Mouse (Mus musculus) olfactory bulb, adult 2 months (tissue): ENCODE measurements around the gene Tex44. TPM values are rescaled to one million over a fixed set of nuclear protein-coding genes. Genes with fewer than 3 reads are reported as not detected.

Source experiments
- H3K27ac ChIP-seq: fragments of 200-500 bp; 2 replicates; pipeline ENCODE4 v1.5.1; 2012; ENCODE audit warnings: low read depth, low read length; ENCODE audit not compliant: insufficient read depth
- H3K4me1 ChIP-seq: fragments of 200-500 bp; 2 replicates; pipeline ENCODE4 v1.6.1; 2012; ENCODE audit warnings: low read length; ENCODE audit not compliant: control insufficient read depth, insufficient read depth
- H3K4me3 ChIP-seq: fragments of 200-500 bp; 2 replicates; pipeline ENCODE4 v1.5.1; 2012; ENCODE audit warnings: mild to moderate bottlenecking, low read depth, low read length, moderate library complexity; ENCODE audit not compliant: insufficient read depth
- CTCF ChIP-seq: fragments of 200-500 bp; IDR thresholded peaks from 2 replicates; pipeline ENCODE4 v1.5.1; 2012; ENCODE audit warnings: low read depth, mild to moderate bottlenecking, low read length, moderate library complexity; ENCODE audit not compliant: insufficient read depth
- POLR2A ChIP-seq: fragments of 200-500 bp; IDR thresholded peaks from 2 replicates; pipeline ENCODE4 v1.6.1; 2012; ENCODE audit warnings: mild to moderate bottlenecking, low read depth, low read length, moderate library complexity; ENCODE audit not compliant: insufficient read depth
- WGBS: fragments of 180-500 bp; shearing (Covaris S2); methylation state at CpG from one replicate; pipeline ENCODE4 v1.1.7; 2018; 5-methylcytosine and 5-hydroxymethylcytosine counted together
- polyA plus RNA-seq: library from polyadenylated mRNA; stranded (reverse); fragments of >200 nt; gene quantifications from 2 replicates; pipeline ENCODE4 v1.2.4, GENCODE M21; 2012; ENCODE audit warnings: low replicate concordance; ENCODE audit not compliant: missing spikeins, insufficient read depth, insufficient read length

Tex44 gene
- not detected in 2 replicates for polyA plus RNA-seq

DNA sequence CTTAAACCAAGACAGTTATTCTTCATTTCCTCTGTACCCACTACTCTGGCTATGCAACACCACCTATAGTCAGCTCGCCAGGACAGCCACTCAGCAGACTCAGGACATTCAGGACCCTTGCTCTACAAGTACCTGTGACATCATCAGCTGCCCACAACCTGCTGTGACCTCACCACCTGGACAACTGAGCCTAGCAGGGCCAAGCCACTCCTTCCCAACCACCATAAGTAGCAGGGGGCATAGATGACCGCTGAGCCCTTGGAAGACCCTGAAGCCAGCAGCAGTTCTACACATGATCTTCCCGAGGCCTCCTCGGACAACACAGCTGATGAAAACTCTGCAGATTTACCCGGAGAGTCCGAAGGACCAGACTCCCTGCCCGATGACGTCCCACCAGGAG lies at the start of gene Tex44, which contains the start of gene Nmur1:
Tex44 (plus strand) TSS at position 202 of the 400 bp plus-strand sequence.
Nmur1 (minus strand) TSS at position 101 of the 400 bp plus-strand sequence.
- no peak within 1 kb of the TSS for H3K27ac ChIP-seq
- no peak within 1 kb of the TSS for H3K4me3 ChIP-seq
- peaks cover 2% of the 10 kb centered on the region for H3K4me1 ChIP-seq
- TF ChIP-seq POLR2A (no peak), CTCF (no peak)
- WGBS = 97% methylated on average over 8 of the region's 8 CpGs

DNA sequence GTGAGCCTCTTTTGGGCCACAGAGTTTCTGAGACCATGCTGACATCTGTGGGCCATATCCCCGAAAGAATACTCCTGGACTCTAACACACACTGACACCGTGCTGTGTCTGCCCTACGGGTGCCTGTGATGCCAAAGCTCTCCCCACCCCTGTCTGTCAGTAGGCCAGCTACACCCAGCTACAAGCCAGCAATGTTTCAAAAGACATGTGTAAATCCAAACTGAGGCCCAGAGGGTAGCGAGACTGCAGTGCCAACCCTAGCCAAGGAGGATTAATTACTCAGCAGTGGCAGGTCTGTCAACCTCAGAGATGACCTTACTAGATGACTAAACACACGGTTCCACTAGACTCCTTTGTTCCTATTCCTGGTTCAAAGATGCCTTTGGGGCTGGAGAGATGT lies 49.8 kb upstream of the Tex44 start:
- TF ChIP-seq POLR2A = no peak
- no peak for TF ChIP-seq CTCF
- WGBS = 75% methylated on average over 5 of the region's 5 CpGs
- Histone ChIP-seq H3K4me3 (no peak overlapping the region), H3K27ac (no peak overlapping the region), H3K4me1 (peaks cover 15% of the 10 kb centered on the region)

DNA sequence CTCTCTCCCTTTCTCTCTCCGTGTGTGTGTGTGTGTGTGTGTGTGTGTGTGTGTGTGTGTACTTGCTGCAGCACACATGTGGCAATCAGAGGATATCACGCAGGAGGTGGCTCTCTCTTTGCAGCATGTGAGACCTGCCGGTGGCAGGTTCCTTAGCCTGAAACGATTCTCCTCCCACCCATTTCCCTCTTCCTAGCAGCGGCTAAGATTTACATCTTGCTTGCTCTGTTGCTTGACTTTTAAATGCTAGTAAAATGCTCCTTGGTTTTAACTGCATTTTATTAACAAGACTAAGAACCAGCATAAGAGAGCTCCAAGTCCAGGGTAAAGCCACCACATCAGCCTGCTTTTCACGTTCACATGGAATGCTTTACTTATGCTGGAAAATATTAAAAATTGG lies 47.5 kb upstream of the Tex44 start:
- TF ChIP-seq CTCF = no peak
- peaks cover 15% of the 10 kb centered on the region for H3K4me1 ChIP-seq
- 29% methylated on average over 6 of the region's 6 CpGs for whole genome bisulfite sequencing
- H3K27ac ChIP-seq = no peak overlapping the region
- H3K4me3 ChIP-seq = no peak overlapping the region

DNA sequence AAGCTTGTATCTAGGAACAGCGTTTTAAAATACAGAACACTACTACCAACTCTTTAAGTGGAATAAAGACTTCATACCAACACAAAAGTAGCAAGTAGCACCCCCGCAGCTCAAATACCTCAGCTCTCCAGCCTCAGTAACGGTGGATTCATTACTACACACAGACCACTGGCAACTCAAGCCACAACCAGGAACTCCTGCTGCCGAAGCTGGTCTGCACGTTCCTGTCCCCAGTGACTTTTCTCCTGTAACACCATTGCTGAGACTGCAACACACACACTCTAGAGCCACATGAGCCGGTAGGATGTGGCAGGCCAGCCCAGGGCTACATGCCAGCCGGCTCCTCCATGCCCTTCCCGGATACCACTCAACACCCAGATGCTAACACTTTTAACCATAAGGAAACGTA lies 47.0 kb upstream of the Tex44 start:
- H3K4me1 ChIP-seq = peaks cover 15% of the 10 kb centered on the region
- H3K27ac ChIP-seq = no peak overlapping the region
- no peak for TF ChIP-seq POLR2A
- no peak for TF ChIP-seq CTCF
- WGBS = 44% methylated on average over 9 of the region's 9 CpGs
- no peak overlapping the region for H3K4me3 ChIP-seq

DNA sequence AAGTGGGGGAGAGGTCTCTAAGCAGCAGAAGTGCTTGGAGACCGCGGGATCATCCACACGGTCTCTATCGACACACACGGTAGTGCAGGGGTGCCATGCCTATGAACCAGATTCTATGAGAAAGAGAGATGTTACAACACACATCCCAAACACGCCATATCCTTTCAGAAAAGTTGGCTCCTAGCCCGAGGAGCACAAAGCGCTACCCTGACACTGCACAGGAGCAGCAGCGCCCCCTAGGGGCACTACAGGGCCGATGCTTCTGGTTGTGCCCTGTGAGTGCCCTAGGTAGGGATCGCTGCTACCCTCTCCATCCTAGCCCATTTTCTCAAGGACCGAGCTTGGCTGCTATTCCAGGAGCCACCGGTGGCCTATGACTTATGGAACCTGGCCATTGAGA lies 45.1 kb upstream of the Tex44 start:
- peaks cover 15% of the 10 kb centered on the region for H3K4me1 ChIP-seq
- 40% methylated on average over 13 of the region's 13 CpGs for WGBS
- no peak overlapping the region for H3K4me3 ChIP-seq
- no peak for TF ChIP-seq POLR2A
- peak; percentile 53; the same call in 1 of the 2 replicates for TF ChIP-seq CTCF
- no peak overlapping the region for H3K27ac ChIP-seq

DNA sequence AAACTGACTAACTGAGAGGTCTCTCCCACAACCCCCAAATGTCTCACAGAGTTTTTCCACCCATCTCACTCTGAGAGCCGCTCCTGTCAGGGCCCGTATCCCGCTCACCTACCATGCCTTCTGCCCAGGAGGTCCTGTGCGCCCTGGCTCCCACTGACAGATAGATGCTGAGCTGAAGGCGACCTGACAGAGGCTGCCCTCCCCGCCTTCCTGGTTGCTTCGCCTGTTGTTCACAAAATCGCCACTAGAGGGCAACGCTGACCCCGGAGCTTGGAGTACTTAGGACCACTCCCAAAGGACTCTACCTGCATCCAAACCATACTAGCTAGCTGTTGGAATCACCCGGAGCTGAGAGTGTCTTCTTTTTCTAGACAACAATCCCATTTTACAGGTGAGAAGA lies 36.9 kb upstream of the Tex44 start:
- H3K4me1 ChIP-seq = no peaks in the 10 kb centered on the region
- no peak overlapping the region for H3K4me3 ChIP-seq
- no peak overlapping the region for H3K27ac ChIP-seq
- peak; percentile 53 for TF ChIP-seq CTCF
- no peak for TF ChIP-seq POLR2A
- WGBS = 2% methylated on average over 11 of the region's 11 CpGs

DNA sequence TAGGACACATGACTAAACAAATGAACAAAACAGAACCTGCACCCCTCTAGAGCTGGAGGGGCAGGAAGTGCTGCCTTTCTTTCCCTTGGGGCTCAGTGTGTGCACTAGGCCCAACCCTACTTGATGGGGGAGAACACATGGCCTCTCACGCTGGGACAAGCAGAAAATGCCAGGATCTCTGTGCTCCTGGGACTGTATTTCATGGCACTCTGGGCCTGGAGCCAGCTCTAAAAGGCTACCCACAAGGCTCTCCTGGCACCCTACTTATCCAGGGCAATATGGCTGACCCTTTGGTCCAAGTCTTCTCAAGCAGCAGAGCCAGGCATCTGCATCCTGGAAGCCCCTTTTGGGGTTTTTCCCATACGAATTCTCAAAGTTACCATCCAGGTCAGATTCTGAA lies 34.7 kb upstream of the Tex44 start:
- 82% methylated on average over 2 of the region's 2 CpGs for WGBS
- Histone ChIP-seq H3K4me3 (no peak overlapping the region), H3K4me1 (no peaks in the 10 kb centered on the region), H3K27ac (no peak overlapping the region)
- TF ChIP-seq CTCF = no peak
- TF ChIP-seq POLR2A = no peak

DNA sequence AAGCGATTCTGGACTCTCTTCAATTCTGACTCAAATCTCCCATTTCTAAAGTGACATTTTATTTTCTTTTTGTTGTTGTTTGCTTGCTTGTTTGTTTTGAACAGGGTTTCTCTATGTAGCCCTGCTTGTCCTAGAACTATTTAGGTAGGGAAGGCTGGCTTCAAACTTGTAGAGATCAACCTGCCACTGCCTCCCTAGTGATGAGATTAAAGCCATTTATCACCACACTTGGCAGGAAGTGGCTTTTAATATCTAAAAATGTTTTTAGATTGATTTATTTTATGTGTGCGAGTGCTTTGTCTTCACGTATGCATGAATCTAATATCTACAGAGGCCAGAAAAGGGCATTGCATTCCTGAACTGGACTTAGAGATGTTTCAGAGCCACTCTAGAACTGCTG lies 32.9 kb upstream of the Tex44 start:
- WGBS = 90% methylated on average over 3 of the region's 3 CpGs

DNA sequence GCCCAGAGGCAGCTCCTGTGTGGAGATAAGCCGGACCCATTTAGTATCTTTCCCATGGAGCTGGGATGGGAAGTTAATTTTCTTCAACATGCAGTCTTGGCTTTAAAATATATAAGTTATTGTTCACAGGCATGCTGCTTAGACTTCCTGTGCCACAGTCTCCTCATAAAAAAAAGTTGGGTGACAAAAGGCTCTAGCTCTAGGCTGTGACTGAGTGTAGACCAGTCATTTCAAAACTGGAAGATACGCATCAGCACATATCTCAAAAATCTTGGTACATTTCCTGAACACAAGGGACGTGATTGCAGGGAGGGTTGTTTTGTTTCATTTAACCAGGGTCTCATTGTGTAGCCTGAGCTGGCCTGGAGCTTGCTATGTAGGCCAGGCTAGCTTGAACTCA lies 31.9 kb upstream of the Tex44 start:
- H3K4me1 ChIP-seq = no peaks in the 10 kb centered on the region
- H3K27ac ChIP-seq = no peak overlapping the region
- H3K4me3 ChIP-seq = no peak overlapping the region
- 90% methylated on average over 3 of the region's 3 CpGs for WGBS
- no peak for TF ChIP-seq POLR2A
- no peak for TF ChIP-seq CTCF

More for the DNA sequence above, 32.9 kb upstream of the Tex44 start:
- Histone ChIP-seq H3K4me3 (no peak overlapping the region), H3K27ac (no peak overlapping the region), H3K4me1 (no peaks in the 10 kb centered on the region)
- TF ChIP-seq POLR2A (no peak), CTCF (no peak)

DNA sequence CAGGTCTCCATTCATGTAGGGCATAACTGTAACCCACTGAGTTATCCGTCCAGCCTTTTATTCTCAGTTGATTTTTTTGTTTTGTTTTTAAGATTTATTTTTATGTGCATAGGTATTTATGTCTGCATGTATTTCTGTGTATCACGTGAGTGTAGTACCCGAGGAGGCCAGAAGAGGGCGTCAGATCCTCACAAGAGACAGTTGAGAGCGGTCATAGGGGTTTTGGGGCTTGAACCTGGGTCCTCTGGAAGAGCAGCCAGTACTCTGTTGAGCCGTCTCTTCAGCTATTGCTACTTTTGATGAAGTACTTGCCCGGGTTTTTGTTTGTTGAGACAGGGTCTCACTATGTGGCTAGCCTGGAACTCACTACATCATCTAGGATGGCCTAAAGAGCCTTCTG lies 30.2 kb upstream of the Tex44 start:
- WGBS = 77% methylated on average over 7 of the region's 7 CpGs
- no peak overlapping the region for H3K27ac ChIP-seq
- no peaks in the 10 kb centered on the region for H3K4me1 ChIP-seq
- TF ChIP-seq POLR2A = no peak
- no peak for TF ChIP-seq CTCF
- no peak overlapping the region for H3K4me3 ChIP-seq
